Mouse (Mus musculus) MEL (cell line): Measurements from ENCODE around the gene Grk5. TPM values are rescaled to one million over a fixed set of nuclear protein-coding genes. Genes with fewer than 3 reads are reported as not detected.

Experiments
- DNase-seq: peaks from one replicate; pipeline ENCODE4 v3.0.0; 2011; ENCODE audit warnings: low read depth, low spot score
- H3K27ac ChIP-seq: 2 replicates; pipeline ENCODE4 v1.5.1; 2012; ENCODE audit warnings: low read depth, mild to moderate bottlenecking, control low read depth, low read length, moderate library complexity; ENCODE audit not compliant: control insufficient read depth
- H3K27me3 ChIP-seq, 2 experiments: fragments of 150-350 bp in 1 of 2; sonication (generic) in 1 of 2; 2 replicates each; pipeline ENCODE4 v1.6.1; 2012; ENCODE audit warnings: low read length in 2 of 2, mild to moderate bottlenecking in 2 of 2, improper control_type of control experiment in 1 of 2, moderate library complexity in 1 of 2; ENCODE audit not compliant: insufficient read depth in 2 of 2, control insufficient read depth in 1 of 2
- H3K36me3 ChIP-seq, 2 experiments: 2 replicates each; pipeline ENCODE4 v1.6.1; 2012 to 2014; ENCODE audit warnings: low read length in 2 of 2, improper control_type of control experiment in 1 of 2, inconsistent platforms in 1 of 2, mild to moderate bottlenecking in 1 of 2; ENCODE audit not compliant: insufficient read depth in 2 of 2, control insufficient read depth in 1 of 2
- H3K4me1 ChIP-seq, 2 experiments: fragments of 150-350 bp in 1 of 2; sonication (generic) in 1 of 2; 2 replicates each; pipeline ENCODE4 v1.6.1; 2012; ENCODE audit warnings: low read length in 2 of 2, improper control_type of control experiment in 1 of 2, mild to moderate bottlenecking in 1 of 2; ENCODE audit not compliant: insufficient read depth in 2 of 2, control insufficient read depth in 1 of 2
- H3K4me3 ChIP-seq, 2 experiments: fragments of 150-350 bp in 1 of 2; sonication (generic) in 1 of 2; 2 replicates each; pipeline ENCODE4 v1.5.1; 2012; ENCODE audit warnings: low read depth in 2 of 2, low read length in 2 of 2, mild to moderate bottlenecking in 2 of 2, moderate library complexity in 2 of 2, control low read depth in 1 of 2, improper control_type of control experiment in 1 of 2; ENCODE audit not compliant: control insufficient read depth in 1 of 2, insufficient read depth in 1 of 2
- H3K79me2 ChIP-seq: 2 replicates; pipeline ENCODE4 v1.6.1; 2012; ENCODE audit warnings: mild to moderate bottlenecking, low read length, moderate library complexity; ENCODE audit not compliant: control insufficient read depth, poor library complexity, insufficient read depth
- H3K9ac ChIP-seq: 2 replicates; pipeline ENCODE4 v1.6.1; 2012; ENCODE audit warnings: low read depth, mild to moderate bottlenecking, control low read depth, low read length, moderate library complexity; ENCODE audit not compliant: control insufficient read depth, poor library complexity, severe bottlenecking
- H3K9me3 ChIP-seq: fragments of 150-350 bp; sonication (generic); replicated peaks from 2 replicates; pipeline ENCODE4 v1.6.1; 2012; ENCODE audit warnings: mild to moderate bottlenecking, low read length, improper control_type of control experiment, moderate library complexity; ENCODE audit not compliant: insufficient read depth
- CHD2 ChIP-seq: IDR thresholded peaks from 2 replicates; pipeline ENCODE4 v1.6.1; 2011; ENCODE audit warnings: low read length, improper control_type of control experiment
- ELF1 ChIP-seq: IDR thresholded peaks from 2 replicates; pipeline ENCODE4 v1.6.1; 2014; ENCODE audit warnings: low read depth, mild to moderate bottlenecking, inconsistent platforms, low read length, improper control_type of control experiment, moderate library complexity
- GATA1 ChIP-seq: IDR thresholded peaks from 2 replicates; pipeline ENCODE4 v1.6.1; 2011; ENCODE audit warnings: low read depth, low read length, improper control_type of control experiment
- HCFC1 ChIP-seq: IDR thresholded peaks from 2 replicates; pipeline ENCODE4 v1.6.1; 2012; ENCODE audit warnings: low read depth, mild to moderate bottlenecking, inconsistent platforms, low read length, improper control_type of control experiment, moderate library complexity
- KAT2A ChIP-seq: conservative IDR thresholded peaks from 2 replicates; pipeline ENCODE4 v1.6.1; 2012; ENCODE audit warnings: low read depth, low read length, improper control_type of control experiment, inconsistent platforms
- MAFK ChIP-seq: IDR thresholded peaks from 2 replicates; pipeline ENCODE4 v1.6.1; 2011; ENCODE audit warnings: low read depth, mild to moderate bottlenecking, low read length, improper control_type of control experiment, borderline replicate concordance
- MEF2A ChIP-seq: IDR thresholded peaks from 2 replicates; pipeline ENCODE4 v1.6.1; 2014; ENCODE audit warnings: low read depth, mild to moderate bottlenecking, inconsistent platforms, low read length, improper control_type of control experiment; ENCODE audit not compliant: poor library complexity, insufficient replicate concordance, severe bottlenecking; ENCODE audit errors: extremely low read depth
- MXI1 ChIP-seq: IDR thresholded peaks from 2 replicates; pipeline ENCODE4 v1.6.1; 2011; ENCODE audit warnings: mild to moderate bottlenecking, low read depth, low read length, improper control_type of control experiment
- NRF1 ChIP-seq: IDR thresholded peaks from 2 replicates; pipeline ENCODE4 v1.6.1; 2014; ENCODE audit warnings: low read depth, mild to moderate bottlenecking, inconsistent platforms, low read length, improper control_type of control experiment, moderate library complexity; ENCODE audit not compliant: poor library complexity, insufficient read depth, severe bottlenecking
- POLR2A ChIP-seq, 2 experiments: IDR thresholded peaks; 2 replicates each; pipeline ENCODE4 v1.6.1; 2011 to 2012; ENCODE audit warnings: low read length in 2 of 2, mild to moderate bottlenecking in 2 of 2, control low read depth in 1 of 2, improper control_type of control experiment in 1 of 2, low read depth in 1 of 2, moderate library complexity in 1 of 2; ENCODE audit not compliant: control insufficient read depth in 1 of 2, insufficient read depth in 1 of 2, poor library complexity in 1 of 2
- POLR2AphosphoS2 ChIP-seq: IDR thresholded peaks from 2 replicates; pipeline ENCODE4 v1.6.1; 2011; ENCODE audit warnings: low read length, improper control_type of control experiment
- RAD21 ChIP-seq: IDR thresholded peaks from 2 replicates; pipeline ENCODE4 v1.6.1; 2011; ENCODE audit warnings: mild to moderate bottlenecking, low read depth, low read length, improper control_type of control experiment
- RCOR1 ChIP-seq: IDR thresholded peaks from 2 replicates; pipeline ENCODE4 v1.6.1; 2012; ENCODE audit warnings: low read depth, mild to moderate bottlenecking, inconsistent platforms, low read length, improper control_type of control experiment
- SIN3A ChIP-seq: IDR thresholded peaks from 2 replicates; pipeline ENCODE4 v1.6.1; 2012; ENCODE audit warnings: low read length, improper control_type of control experiment, inconsistent platforms
- SMC3 ChIP-seq: IDR thresholded peaks from 2 replicates; pipeline ENCODE4 v1.6.1; 2011; ENCODE audit warnings: low read depth, low read length, improper control_type of control experiment
- TBP ChIP-seq: IDR thresholded peaks from 2 replicates; pipeline ENCODE4 v1.8.0; 2011; ENCODE audit warnings: low read depth, low read length, improper control_type of control experiment
- TCF12 ChIP-seq: IDR thresholded peaks from 2 replicates; pipeline ENCODE4 v1.6.1; 2014; ENCODE audit warnings: low read depth, mild to moderate bottlenecking, inconsistent platforms, low read length, improper control_type of control experiment, moderate library complexity
- UBTF ChIP-seq: IDR thresholded peaks from 2 replicates; pipeline ENCODE4 v1.6.1; 2012; ENCODE audit warnings: low read depth, mild to moderate bottlenecking, inconsistent platforms, low read length, improper control_type of control experiment, moderate library complexity, borderline replicate concordance; ENCODE audit not compliant: insufficient read depth
- USF1 ChIP-seq: IDR thresholded peaks from 2 replicates; pipeline ENCODE4 v1.6.1; 2014; ENCODE audit warnings: low read depth, mild to moderate bottlenecking, inconsistent platforms, low read length, improper control_type of control experiment, moderate library complexity
- USF2 ChIP-seq, 2 experiments: IDR thresholded peaks; 2 replicates each; pipeline ENCODE4 v1.6.1; 2011 to 2012; ENCODE audit warnings: improper control_type of control experiment in 2 of 2, low read length in 2 of 2, borderline replicate concordance in 1 of 2, inconsistent platforms in 1 of 2, low read depth in 1 of 2, mild to moderate bottlenecking in 1 of 2; ENCODE audit not compliant: insufficient read depth in 1 of 2
- ZC3H11A ChIP-seq: IDR thresholded peaks from 2 replicates; pipeline ENCODE4 v1.6.1; 2012; ENCODE audit warnings: low read depth, mild to moderate bottlenecking, inconsistent platforms, low read length, improper control_type of control experiment
- ZKSCAN1 ChIP-seq: IDR thresholded peaks from 2 replicates; pipeline ENCODE4 v1.6.1; 2012; ENCODE audit warnings: low read depth, mild to moderate bottlenecking, inconsistent platforms, low read length, improper control_type of control experiment, moderate library complexity
- ZMIZ1 ChIP-seq: IDR thresholded peaks from 2 replicates; pipeline ENCODE4 v1.6.1; 2012; ENCODE audit warnings: low read depth, mild to moderate bottlenecking, inconsistent platforms, low read length, improper control_type of control experiment, moderate library complexity
- ZNF384 ChIP-seq: IDR thresholded peaks from 2 replicates; pipeline ENCODE4 v1.6.1; 2012; ENCODE audit warnings: low read depth, mild to moderate bottlenecking, inconsistent platforms, low read length, improper control_type of control experiment
- polyA plus RNA-seq, 2 experiments: library from polyadenylated mRNA; stranded (reverse) in 1 of 2; unstranded in 1 of 2; fragments of >175 nt in 1 of 2; fragments of >200 nt in 1 of 2; gene quantifications; 2 replicates each; pipeline versions ENCODE4 v1.2.1 to v1.2.4; 2012; ENCODE audit warnings: low replicate concordance in 2 of 2, low read depth in 1 of 2; ENCODE audit not compliant: insufficient read length in 2 of 2, insufficient read depth in 1 of 2, missing spikeins in 1 of 2
- total RNA-seq: library from RNA; depleted of rRNA; stranded (reverse); fragments of 300-350 nt; gene quantifications from 2 replicates; pipeline ENCODE4 v1.2.3, GENCODE M21; 2012

The Grk5 gene
- total and polyA plus RNA-seq, 3 experiments = 4.2 to 8.1 TPM; not detected in 1

- H3K36me3 ChIP-seq = no peaks in the 10 kb centered on the region
- H3K4me3 ChIP-seq = no peak overlapping the region
- DNase-seq = no peak
- H3K9ac ChIP-seq = no peak overlapping the region
- H3K27ac ChIP-seq = no peak overlapping the region
- TF ChIP-seq HCFC1 (no peak), MAFK (no peak), SIN3A (no peak), ZNF384 (no peak), ZC3H11A (no peak), USF2 (IDR thresholded peaks at IDR 0.05; ENCODE audit: borderline replicate concordance in 1 of 2, insufficient read depth in 1 of 2, low read depth in 1 of 2, low read length in 2 of 2) (no peak), TBP (no peak), ELF1 (no peak), RCOR1 (no peak), NRF1 (no peak), KAT2A (no peak), USF1 (no peak), SMC3 (no peak), POLR2A (IDR thresholded peaks at IDR 0.05; ENCODE audit: control insufficient read depth in 1 of 2, insufficient read depth in 1 of 2, low read depth in 1 of 2, low read length in 2 of 2, poor library complexity in 1 of 2) (no peak), TCF12 (no peak), MEF2A (no peak), RAD21 (no peak), ZKSCAN1 (no peak), GATA1 (no peak), ZMIZ1 (no peak)
- no peaks in the 10 kb centered on the region for H3K9me3 ChIP-seq
- no peaks in the 10 kb centered on the region for H3K4me1 ChIP-seq
- no peaks in the 10 kb centered on the region for H3K27me3 ChIP-seq
- no peaks in the 10 kb centered on the region for H3K79me2 ChIP-seq
Measured at GRCm38 (mm10) chr19:61052786-61053185, 163.2 kb downstream of the Grk5 start.

GRCm38 (mm10) chr19:61056783-61057410 is 167.3 kb downstream of the Grk5 start:
- no peaks in the 10 kb centered on the region for H3K27me3 ChIP-seq
- H3K9me3 ChIP-seq = no peaks in the 10 kb centered on the region
- no peak for TF ChIP-seq TCF12
- no peak for TF ChIP-seq SMC3
- TF ChIP-seq RAD21 = no peak
- TF ChIP-seq MXI1 = no peak
- TF ChIP-seq MAFK = no peak
- TF ChIP-seq ZNF384 = no peak
- no peak for TF ChIP-seq RCOR1
- no peak for TF ChIP-seq POLR2AphosphoS2
- no peak for TF ChIP-seq KAT2A
- TF ChIP-seq UBTF = no peak
- TF ChIP-seq USF1 = no peak
- no peak for TF ChIP-seq HCFC1
- no peak for TF ChIP-seq CHD2
- TF ChIP-seq POLR2A (IDR thresholded peaks at IDR 0.05; ENCODE audit: control insufficient read depth in 1 of 2, insufficient read depth in 1 of 2, low read depth in 1 of 2, low read length in 2 of 2, poor library complexity in 1 of 2) = no peak
- H3K4me1 ChIP-seq = no peaks in the 10 kb centered on the region
- no peak overlapping the region for H3K4me3 ChIP-seq
- no peaks in the 10 kb centered on the region for H3K36me3 ChIP-seq
- H3K9ac ChIP-seq = no peak overlapping the region
- H3K27ac ChIP-seq = no peak overlapping the region
- no peaks in the 10 kb centered on the region for H3K79me2 ChIP-seq
- DNase-seq = no peak
